Mouse (Mus musculus): ENCODE data around the gene Rdh16f2. TPM values are rescaled to one million over a fixed set of nuclear protein-coding genes. Genes with fewer than 3 reads are reported as not detected.

Gene Rdh16f2
- total RNA-seq, 1 experiment: not detected

DNA sequence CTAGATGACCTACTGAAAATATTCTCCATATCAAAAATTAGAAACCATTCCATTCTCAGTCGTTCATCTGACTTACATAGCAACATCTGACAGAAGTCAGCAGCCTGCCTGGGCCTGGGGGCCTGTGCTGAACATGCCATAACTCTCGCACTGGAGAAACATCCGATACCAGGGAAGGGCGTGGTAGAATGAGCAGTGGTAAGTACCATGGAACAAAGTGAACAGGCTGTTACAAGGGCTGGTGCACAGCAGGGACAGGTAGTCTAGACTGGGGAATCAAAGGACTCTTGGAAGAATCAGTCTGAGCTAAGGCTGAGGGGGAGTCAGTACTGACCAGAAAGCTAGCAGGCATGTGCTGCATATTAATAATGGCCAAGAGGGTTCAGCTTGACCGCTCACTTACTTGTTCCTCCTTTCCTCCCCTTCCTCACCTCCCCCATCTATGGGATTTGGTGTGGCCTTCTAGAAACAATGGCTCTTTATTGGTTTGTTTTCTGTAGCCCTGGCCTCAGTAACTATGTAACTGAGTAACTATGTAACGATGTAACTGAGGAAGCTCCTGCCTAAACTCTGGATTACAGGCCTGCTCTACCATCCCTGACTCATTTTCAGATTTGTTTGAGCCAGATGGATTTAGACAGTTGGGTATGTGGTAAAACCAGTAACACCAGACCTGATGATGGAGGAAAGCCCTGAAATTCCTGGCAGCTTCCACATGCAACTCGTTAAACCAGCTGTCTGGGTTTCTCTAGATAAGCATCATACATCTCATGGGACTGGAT is 58.5 kb downstream of the Rdh16f2 start:
- H3K9ac ChIP-seq (ENCODE audit: insufficient read depth, low read depth, low read length, poor library complexity, severe bottlenecking): no peak overlapping the region
- H3K27ac ChIP-seq (ENCODE audit: insufficient read depth, low read depth, low read length, poor library complexity, severe bottlenecking): no peak overlapping the region
- in situ Hi-C loops (cut with MboI; ENCODE audit: low sequenced_read_pairs in 2 of 2, unreplicated experiment in 2 of 2): no loop called here
- no peak for TF ChIP-seq MAFK (IDR thresholded peaks at IDR 0.05; ENCODE audit: insufficient read depth, low read depth, low read length)
- TF ChIP-seq CHD2 (IDR thresholded peaks at IDR 0.05; ENCODE audit: low read depth, low read length): no peak
- no peak for TF ChIP-seq HCFC1 (IDR thresholded peaks at IDR 0.05; ENCODE audit: borderline replicate concordance, insufficient read depth, low read length)
- no peak for TF ChIP-seq ZC3H11A (IDR thresholded peaks at IDR 0.05; ENCODE audit: borderline replicate concordance, low read depth, low read length)
- TF ChIP-seq ZNF384 (IDR thresholded peaks at IDR 0.05; ENCODE audit: low read depth, low read length): no peak
- no peaks in the 10 kb centered on the region for H3K36me3 ChIP-seq (ENCODE audit: control insufficient read depth, insufficient read depth, low read length, poor library complexity, severe bottlenecking)
- 0 out of 4 replicates have a peak, but pooled peaks cover 0 to 2% of the 10 kb centered on the region in 2 experiments for H3K4me1 ChIP-seq (ENCODE audit: control insufficient read depth in 2 of 2, insufficient read depth in 2 of 2, low read length in 2 of 2, poor library complexity in 1 of 2)
- no peak overlapping the region for H3K4me3 ChIP-seq (ENCODE audit: insufficient read depth in 1 of 2, low read depth in 1 of 2, low read length in 2 of 2, poor library complexity in 1 of 2, severe bottlenecking in 1 of 2)
- H3K9me3 ChIP-seq (ENCODE audit: control insufficient read depth, insufficient read depth, low read depth, low read length): no peaks in the 10 kb centered on the region
- DNase-seq (ENCODE audit: low read depth, low spot score): no peak

Other genes with a start within 250 kb of the Rdh16f2 start
- gene Lrp1, start 245.3 kb upstream of the Rdh16f2 start, total RNA-seq (2012; rRNA removed): 69.6 and 91.4 TPM in 2 replicates
- gene Stat6, start 223.5 kb upstream of the Rdh16f2 start, total RNA-seq (2012; rRNA removed): 18.6 and 26.0 TPM in 2 replicates
- gene Nemp1, start 199.6 kb upstream of the Rdh16f2 start, total RNA-seq (2012; rRNA removed): 23.6 and 35.6 TPM in 2 replicates
- gene Nab2, start 197.9 kb upstream of the Rdh16f2 start, total RNA-seq (2012; rRNA removed): 10.6 and 13.8 TPM in 2 replicates
- 1.7 and 3.2 TPM in 2 replicates for gene Myo1a, start 161.3 kb upstream of the Rdh16f2 start, total RNA-seq (2012; rRNA removed)
- 0.37 and 0.45 TPM in 2 replicates for gene Tac2, start 142.0 kb upstream of the Rdh16f2 start, total RNA-seq (2012; rRNA removed)
- 6.3 and 8.3 TPM in 2 replicates for gene Zbtb39, start 126.9 kb upstream of the Rdh16f2 start, total RNA-seq (2012; rRNA removed)
- 0.49 and 0.69 TPM in 2 replicates for gene Gpr182, start 114.7 kb upstream of the Rdh16f2 start, total RNA-seq (2012; rRNA removed)
- gene Rdh1, start 106.8 kb upstream of the Rdh16f2 start, total RNA-seq (2012; rRNA removed): 1.1 TPM in 2 replicates
- gene Rdh16f1, start 106.7 kb upstream of the Rdh16f2 start, total RNA-seq (2012; rRNA removed): 0.21 TPM in 1 of 2 replicates, not detected in the other
- 0.27 TPM in 1 of 2 replicates, not detected in the other for gene Rdh9, start 90.1 kb upstream of the Rdh16f2 start, total RNA-seq (2012; rRNA removed)
- gene Rdh16, start 65.3 kb upstream of the Rdh16f2 start, total RNA-seq (2012; rRNA removed): 0.09 and 0.11 TPM in 2 replicates
- not detected in 2 replicates for gene Rdh19, start 16.5 kb upstream of the Rdh16f2 start, total RNA-seq (2012; rRNA removed)
- gene Rdh7, start 22.3 kb downstream of the Rdh16f2 start, total RNA-seq (2012; rRNA removed): not detected in 2 replicates
- 0.27 TPM in 1 of 2 replicates, not detected in the other for gene Sdr9c7, start 32.0 kb downstream of the Rdh16f2 start, total RNA-seq (2012; rRNA removed)
- gene Hsd17b6, start 141.1 kb downstream of the Rdh16f2 start, total RNA-seq (2012; rRNA removed): 0.22 TPM in 1 of 2 replicates, not detected in the other
- gene Prim1, start 148.7 kb downstream of the Rdh16f2 start, total RNA-seq (2012; rRNA removed): 51.8 and 63.5 TPM in 2 replicates
- gene Naca, start 169.1 kb downstream of the Rdh16f2 start, total RNA-seq (2012; rRNA removed): 746 and 1,114 TPM in 2 replicates
- gene Ptges3, start 192.5 kb downstream of the Rdh16f2 start, total RNA-seq (2012; rRNA removed): 125 and 240 TPM in 2 replicates
- gene Atp5b, start 216.8 kb downstream of the Rdh16f2 start, total RNA-seq (2012; rRNA removed): 1,760 and 2,075 TPM in 2 replicates
- gene Baz2a, start 225.1 kb downstream of the Rdh16f2 start, total RNA-seq (2012; rRNA removed): 42.8 and 59.9 TPM in 2 replicates